ENCODE assay signal across 8 mouse cellular contexts in genomic region chr2:167347991-167348375, GRCm38 (mm10). TPM values are rescaled to one million over a fixed set of nuclear protein-coding genes. Genes with fewer than 3 reads are reported as not detected.
A peak's percentile ranks its signal among the peaks of the same experiment; 100 is the strongest.
DNase-seq lines count a peak whose midpoint lies in the region; ATAC-seq and TF ChIP-seq lines count a peak whose summit lies in the region.

No protein-coding gene starts in this region.

- no peak for TF ChIP-seq POLR2A in testis, adult 2 months (IDR thresholded peaks at IDR 0.05; ENCODE audit: control insufficient read depth, low read depth, low read length)

- peaks cover 7% of the 10 kb centered on the region for H3K4me1 ChIP-seq in testis, adult 2 months (ENCODE audit: control insufficient read depth, insufficient read depth, low read length)
- peaks cover 49% of the 10 kb centered on the region for H3K4me1 ChIP-seq in heart, embryonic 11.5 days (ENCODE audit: control insufficient read depth, insufficient read depth, low read length)
- peaks cover 41% of the 10 kb centered on the region for H3K4me1 ChIP-seq in limb, embryonic 10.5 days
- peaks cover 14% of the 10 kb centered on the region for H3K4me1 ChIP-seq in midbrain, embryonic 14.5 days (ENCODE audit: control insufficient read depth, insufficient read depth, low read length)

- DNase-seq in testis, postnatal 14 days (ENCODE audit: low spot score) = no peak
- peak; percentile 69 for DNase-seq in cerebellum, adult 9-11 months
- no peak for DNase-seq in limb, embryonic 10.5 days (ENCODE audit: low spot score)
- DNase-seq in midbrain, embryonic 14.5 days = no peak
- DNase-seq in ovary, adult 18-20 months (ENCODE audit: low spot score) = no peak
- no peak for DNase-seq in spleen, adult 12 weeks (ENCODE audit: low spot score)

- H3K27me3 ChIP-seq in testis, adult 2 months (ENCODE audit: control insufficient read depth, insufficient read depth, low read length) = no peaks in the 10 kb centered on the region
- no peaks in the 10 kb centered on the region for H3K27me3 ChIP-seq in heart, embryonic 11.5 days (ENCODE audit: control insufficient read depth, insufficient read depth, low read length)
- peaks cover 14% of the 10 kb centered on the region for H3K27me3 ChIP-seq in limb, embryonic 10.5 days (ENCODE audit: low read depth, poor library complexity, severe bottlenecking)
- no peaks in the 10 kb centered on the region for H3K27me3 ChIP-seq in midbrain, embryonic 14.5 days (ENCODE audit: control insufficient read depth, insufficient read depth, low read length)

- H3K9ac ChIP-seq in heart, embryonic 11.5 days (ENCODE audit: low read depth, low read length) = peak overlapping the region; percentile 92
- H3K9ac ChIP-seq in midbrain, embryonic 14.5 days (replicated peaks; ENCODE audit: low read length) = peak overlapping the region; percentile 81

- peak overlapping the region; percentile 85 for H3K4me2 ChIP-seq in heart, embryonic 11.5 days
- peak overlapping the region; percentile 71 for H3K4me2 ChIP-seq in midbrain, embryonic 14.5 days (ENCODE audit: low read length)

- H3K36me3 ChIP-seq in testis, adult 2 months (ENCODE audit: control insufficient read depth, insufficient read depth, low read length) = no peaks in the 10 kb centered on the region
- H3K36me3 ChIP-seq in heart, embryonic 11.5 days (ENCODE audit: control insufficient read depth, insufficient read depth, low read length) = no peaks in the 10 kb centered on the region
- H3K36me3 ChIP-seq in limb, embryonic 10.5 days = no peaks in the 10 kb centered on the region
- H3K36me3 ChIP-seq in midbrain, embryonic 14.5 days (ENCODE audit: control insufficient read depth, insufficient read depth, low read length) = no peaks in the 10 kb centered on the region

- 11% methylated on average over 11 of the region's 11 CpGs for WGBS in heart, embryonic 11.5 days (ENCODE audit: insufficient replicate concordance)
- 8% methylated on average over 11 of the region's 11 CpGs for WGBS in limb, embryonic 10.5 days
- WGBS in midbrain, embryonic 14.5 days = 16% methylated on average over 11 of the region's 11 CpGs

- no peak for TF ChIP-seq CTCF in testis, adult 2 months (IDR thresholded peaks at IDR 0.05; ENCODE audit: control insufficient read depth, insufficient read depth, insufficient replicate concordance, low read depth, low read length)

- peak overlapping the region; percentile 89 for H3K27ac ChIP-seq in testis, adult 2 months (ENCODE audit: control insufficient read depth, insufficient read depth, low read depth, low read length)
- peak overlapping the region; percentile 86; the same call in 1 of the 2 replicates for H3K27ac ChIP-seq in heart, embryonic 11.5 days (ENCODE audit: low read depth, low read length)
- peak overlapping the region; percentile 94 for H3K27ac ChIP-seq in limb, embryonic 10.5 days
- peak overlapping the region; percentile 90 for H3K27ac ChIP-seq in midbrain, embryonic 14.5 days (replicated peaks; ENCODE audit: low read depth, low read length)

- ATAC-seq in heart, embryonic 11.5 days (replicated peaks; ENCODE audit: insufficient number of reproducible peaks, low FRiP score, low TSS enrichment) = no peak
- no peak for ATAC-seq in midbrain, embryonic 14.5 days (ENCODE audit: low FRiP score, low TSS enrichment)

- H3K9me3 ChIP-seq in heart, embryonic 11.5 days (replicated peaks; ENCODE audit: control insufficient read depth, low read length) = no peaks in the 10 kb centered on the region
- no peaks in the 10 kb centered on the region for H3K9me3 ChIP-seq in limb, embryonic 10.5 days (replicated peaks)
- no peaks in the 10 kb centered on the region for H3K9me3 ChIP-seq in midbrain, embryonic 14.5 days (ENCODE audit: control insufficient read depth, low read length)

- H3K4me3 ChIP-seq in testis, adult 2 months (ENCODE audit: control insufficient read depth, low read depth, low read length) = peak overlapping the region; percentile 95
- H3K4me3 ChIP-seq in heart, embryonic 11.5 days (ENCODE audit: low read depth, low read length) = peak overlapping the region; percentile 90
- peak overlapping the region; percentile 84 for H3K4me3 ChIP-seq in limb, embryonic 10.5 days
- peak overlapping the region; percentile 68 for H3K4me3 ChIP-seq in midbrain, embryonic 14.5 days (replicated peaks; ENCODE audit: low read depth, low read length)

RNA-seq across cellular contexts. Expression of gene B4galt5, which starts 1.0 kb away (rescaled TPM):
- polyA plus RNA-seq in testis, adult 2 months (2012; rRNA removed) = 5.4 and 5.8 TPM in 2 replicates
- 16.1 and 24.5 TPM in 2 replicates for polyA plus RNA-seq in heart, embryonic 11.5 days (2014; fragmentation: Nextera tagmentation; extraction: Ambion mirVana)
- polyA plus RNA-seq in limb, embryonic 10.5 days (2016; fragmentation: Nextera tagmentation; extraction: Ambion mirVana) = 10.3 and 11.3 TPM in 2 replicates
- polyA plus RNA-seq in midbrain, embryonic 14.5 days (2014; fragmentation: Nextera tagmentation; extraction: Ambion mirVana) = 16.2 and 20.4 TPM in 2 replicates
